Mouse (Mus musculus) embryonic facial prominence, embryonic 15.5 days (tissue): ENCODE results near the gene Ncoa3. TPM values are rescaled to one million over a fixed set of nuclear protein-coding genes. Genes with fewer than 3 reads are reported as not detected.

Source experiments
- ATAC-seq: fragments of 200-750 bp; cut with Nextera tagmentation; 2 replicates; pipeline ENCODE4 v1.8.0; 2017; ENCODE audit warnings: low read depth, moderate TSS enrichment; ENCODE audit not compliant: insufficient number of reproducible peaks, low FRiP score, low TSS enrichment
- H3K27ac ChIP-seq: fragments of 300-500 bp; sonication (generic); replicated peaks from 2 replicates; pipeline ENCODE4 v1.5.1; 2015; ENCODE audit warnings: mild to moderate bottlenecking, inconsistent platforms
- H3K27me3 ChIP-seq: fragments of 300-500 bp; sonication (generic); 2 replicates; pipeline ENCODE4 v1.6.1; 2015; ENCODE audit warnings: inconsistent platforms
- H3K36me3 ChIP-seq: fragments of 300-500 bp; sonication (generic); 2 replicates; pipeline ENCODE4 v1.6.1; 2015; ENCODE audit warnings: mild to moderate bottlenecking, inconsistent platforms
- H3K4me1 ChIP-seq: fragments of 300-500 bp; sonication (generic); 2 replicates; pipeline ENCODE4 v1.6.1; 2015; ENCODE audit warnings: inconsistent platforms
- H3K4me2 ChIP-seq: fragments of 300-500 bp; sonication (generic); replicated peaks from 2 replicates; pipeline ENCODE4 v1.6.1; 2015; ENCODE audit warnings: mild to moderate bottlenecking, inconsistent platforms
- H3K4me3 ChIP-seq: fragments of 300-500 bp; sonication (generic); replicated peaks from 2 replicates; pipeline ENCODE4 v1.5.1; 2015; ENCODE audit warnings: mild to moderate bottlenecking, inconsistent platforms
- H3K9ac ChIP-seq: fragments of 300-500 bp; sonication (generic); 2 replicates; pipeline ENCODE4 v1.6.1; 2015; ENCODE audit warnings: inconsistent platforms
- H3K9me3 ChIP-seq: fragments of 300-500 bp; sonication (generic); replicated peaks from 2 replicates; pipeline ENCODE4 v1.6.1; 2016; ENCODE audit warnings: inconsistent platforms
- WGBS: fragments of 180-500 bp; shearing (Covaris S2); methylation state at CpG from one replicate; pipeline ENCODE4 v1.1.7; 2015; 5-methylcytosine and 5-hydroxymethylcytosine counted together
- polyA plus RNA-seq: library from polyadenylated mRNA; unstranded; fragments of >200 nt; fragmentation: Nextera tagmentation; extraction: Ambion mirVana; gene quantifications from 2 replicates; pipeline ENCODE4 v1.2.1, GENCODE M21; 2015

Gene Ncoa3
- polyA plus RNA-seq, 1 experiment from 2014 or later: 14.7 TPM

DNA sequence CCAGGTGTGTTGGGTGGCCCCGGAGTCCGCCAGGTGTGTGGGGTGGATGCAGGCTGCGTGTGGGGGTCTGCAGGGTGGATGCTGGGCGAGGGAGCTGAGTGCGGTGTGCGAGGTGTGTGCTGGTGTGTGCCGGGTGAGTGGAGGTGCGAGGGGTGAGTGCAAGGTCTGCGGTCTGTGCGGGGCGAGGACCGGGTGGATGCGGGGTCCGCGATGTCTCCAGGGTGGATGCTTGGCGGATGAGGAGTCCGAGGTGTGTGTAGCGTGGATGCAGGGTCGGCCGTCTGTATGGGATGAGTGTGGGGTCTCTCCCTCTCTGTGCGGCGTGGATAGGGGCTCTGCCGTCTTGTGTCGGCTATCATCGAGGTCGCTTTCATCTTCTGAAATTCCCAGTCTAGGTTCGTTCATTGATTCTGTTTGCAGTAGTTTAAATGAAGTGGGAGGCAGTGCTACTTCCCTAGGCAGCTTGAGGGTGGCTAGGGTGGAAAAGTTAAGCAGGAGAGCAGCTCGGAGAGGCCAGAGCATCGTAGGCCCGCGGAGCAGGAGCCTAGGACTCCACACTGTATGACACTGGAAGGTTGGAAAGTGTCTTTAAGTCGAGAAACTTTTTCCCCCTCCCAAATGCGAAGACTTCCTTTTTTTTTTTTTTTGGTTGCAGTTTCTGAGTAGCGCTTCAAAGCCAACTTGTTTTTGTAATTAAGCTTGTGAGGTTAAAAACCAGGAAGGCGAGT is 901 bp downstream of the Ncoa3 start:
- Histone ChIP-seq H3K9me3 (no peaks in the 10 kb centered on the region), H3K36me3 (no peaks in the 10 kb centered on the region), H3K9ac (peak overlapping the region; percentile 93), H3K4me1 (peaks cover 13% of the 10 kb centered on the region), H3K27ac (peak overlapping the region; percentile 88; the same call in 1 of the 2 replicates), H3K4me3 (peak overlapping the region; percentile 97), H3K4me2 (peak overlapping the region; percentile 85), H3K27me3 (no peaks in the 10 kb centered on the region)
- WGBS: 2% methylated on average over 35 of the region's 35 CpGs
- no peak; the same call in 1 of the 2 replicates for ATAC-seq

DNA sequence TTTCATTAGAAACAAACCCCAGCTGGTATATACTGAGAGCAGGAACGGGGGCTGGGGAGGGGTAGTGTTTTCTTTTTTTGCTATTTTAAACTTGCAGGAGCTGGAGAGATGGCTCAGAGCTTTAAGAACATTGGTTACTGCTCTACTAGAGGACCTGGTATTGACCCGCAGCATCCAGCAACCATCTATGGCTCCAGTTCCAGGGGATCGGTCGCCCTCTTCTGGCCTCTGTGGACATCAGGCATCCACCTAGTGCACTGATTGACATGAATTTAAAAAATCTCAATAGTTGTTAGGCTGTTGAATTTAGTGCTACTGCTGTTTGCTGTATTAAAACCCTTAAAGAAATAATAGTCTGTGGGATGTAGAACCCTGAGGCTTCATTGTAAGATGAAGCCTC is 1.9 kb downstream of the Ncoa3 start:
- no peak overlapping the region for H3K27ac ChIP-seq
- no peaks in the 10 kb centered on the region for H3K9me3 ChIP-seq
- peaks cover 23% of the 10 kb centered on the region for H3K4me1 ChIP-seq
- 88% methylated on average over 4 of the region's 4 CpGs for WGBS
- H3K27me3 ChIP-seq: no peaks in the 10 kb centered on the region
- no peak overlapping the region for H3K4me2 ChIP-seq
- H3K4me3 ChIP-seq: no peak overlapping the region
- no peak for ATAC-seq
- H3K36me3 ChIP-seq: no peaks in the 10 kb centered on the region
- no peak overlapping the region for H3K9ac ChIP-seq

- H3K4me2 ChIP-seq: no peak overlapping the region
- 83% methylated on average over 8 of the region's 8 CpGs for WGBS
- no peak overlapping the region for H3K27ac ChIP-seq
- no peaks in the 10 kb centered on the region for H3K9me3 ChIP-seq
- H3K9ac ChIP-seq: no peak overlapping the region
- no peaks in the 10 kb centered on the region for H3K27me3 ChIP-seq
- H3K4me3 ChIP-seq: no peak overlapping the region
- no peaks in the 10 kb centered on the region for H3K36me3 ChIP-seq
- ATAC-seq: no peak
- H3K4me1 ChIP-seq: peaks cover 35% of the 10 kb centered on the region
Measured at GRCm38 (mm10) chr2:165995711-165996110, 3.3 kb downstream of the Ncoa3 start.

DNA sequence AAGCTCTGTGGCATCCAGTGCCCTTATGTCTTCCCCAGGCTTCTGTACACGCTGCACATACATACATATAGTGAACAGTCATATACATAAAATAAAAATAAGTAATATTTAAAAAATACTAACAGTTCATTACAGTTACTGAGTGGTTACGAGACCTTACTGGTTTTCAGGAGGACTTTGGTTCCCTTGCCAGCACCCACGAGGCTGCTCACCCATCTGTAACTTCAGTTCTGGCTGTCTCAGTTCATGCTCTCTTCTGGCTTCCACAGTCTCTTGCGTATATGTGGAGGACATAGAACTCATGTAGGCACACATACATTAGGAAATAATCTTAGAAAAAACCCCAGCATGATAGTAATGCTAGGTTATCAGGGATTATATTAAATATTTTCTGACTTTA is 3.7 kb downstream of the Ncoa3 start:
- no peak for ATAC-seq
- Histone ChIP-seq H3K36me3 (no peaks in the 10 kb centered on the region), H3K27me3 (no peaks in the 10 kb centered on the region), H3K27ac (no peak overlapping the region), H3K4me2 (no peak overlapping the region), H3K9me3 (no peaks in the 10 kb centered on the region), H3K9ac (no peak overlapping the region), H3K4me3 (no peak overlapping the region), H3K4me1 (peaks cover 39% of the 10 kb centered on the region)
- 85% methylated on average over 4 of the region's 4 CpGs for WGBS

GRCm38 (mm10) chr2:165997256-165997967 is 5.0 kb downstream of the Ncoa3 start:
- no peaks in the 10 kb centered on the region for H3K36me3 ChIP-seq
- ATAC-seq: no peak
- H3K27me3 ChIP-seq: no peaks in the 10 kb centered on the region
- no peak overlapping the region for H3K27ac ChIP-seq
- no peak overlapping the region for H3K4me2 ChIP-seq
- H3K4me3 ChIP-seq: no peak overlapping the region
- H3K4me1 ChIP-seq: peaks cover 45% of the 10 kb centered on the region
- H3K9ac ChIP-seq: no peak overlapping the region
- H3K9me3 ChIP-seq: no peaks in the 10 kb centered on the region
- WGBS: 91% methylated on average over 8 of the region's 8 CpGs

DNA sequence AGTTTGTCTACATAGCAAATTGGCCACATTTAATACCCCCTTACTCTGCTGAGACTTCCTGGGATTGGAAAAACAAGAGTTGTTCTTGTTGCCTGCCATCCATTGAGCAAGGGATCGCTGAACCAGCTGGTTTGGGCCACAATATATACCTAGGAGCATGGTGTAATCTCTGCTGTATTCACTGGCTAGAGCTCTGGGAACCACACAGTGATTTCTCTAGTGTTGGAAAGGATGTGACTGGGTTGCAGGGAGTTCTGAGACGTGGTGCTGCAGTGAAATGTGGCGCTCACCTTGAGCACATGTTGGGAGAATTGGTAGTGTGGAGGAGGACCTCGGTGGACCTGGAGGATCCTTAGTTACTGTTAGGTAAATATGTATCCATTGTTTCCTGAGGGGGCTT is 6.5 kb downstream of the Ncoa3 start:
- no peak overlapping the region for H3K27ac ChIP-seq
- no peaks in the 10 kb centered on the region for H3K27me3 ChIP-seq
- WGBS: 33% methylated on average over 4 of the region's 4 CpGs

GRCm38 (mm10) chr2:165999790-166000189 is 7.4 kb downstream of the Ncoa3 start:
- Histone ChIP-seq H3K36me3 (no peaks in the 10 kb centered on the region), H3K4me2 (no peak overlapping the region), H3K27ac (no peak overlapping the region), H3K9ac (no peak overlapping the region), H3K9me3 (no peaks in the 10 kb centered on the region), H3K27me3 (no peaks in the 10 kb centered on the region), H3K4me3 (no peak overlapping the region), H3K4me1 (peaks cover 34% of the 10 kb centered on the region)
- 12% methylated on average over 5 of the region's 5 CpGs for WGBS
- no peak for ATAC-seq

More for the DNA sequence above, 6.5 kb downstream of the Ncoa3 start:
- no peak overlapping the region for H3K4me3 ChIP-seq
- no peak for ATAC-seq
- peaks cover 38% of the 10 kb centered on the region for H3K4me1 ChIP-seq
- H3K4me2 ChIP-seq: no peak overlapping the region
- no peak overlapping the region for H3K9ac ChIP-seq
- H3K36me3 ChIP-seq: no peaks in the 10 kb centered on the region
- no peaks in the 10 kb centered on the region for H3K9me3 ChIP-seq

DNA sequence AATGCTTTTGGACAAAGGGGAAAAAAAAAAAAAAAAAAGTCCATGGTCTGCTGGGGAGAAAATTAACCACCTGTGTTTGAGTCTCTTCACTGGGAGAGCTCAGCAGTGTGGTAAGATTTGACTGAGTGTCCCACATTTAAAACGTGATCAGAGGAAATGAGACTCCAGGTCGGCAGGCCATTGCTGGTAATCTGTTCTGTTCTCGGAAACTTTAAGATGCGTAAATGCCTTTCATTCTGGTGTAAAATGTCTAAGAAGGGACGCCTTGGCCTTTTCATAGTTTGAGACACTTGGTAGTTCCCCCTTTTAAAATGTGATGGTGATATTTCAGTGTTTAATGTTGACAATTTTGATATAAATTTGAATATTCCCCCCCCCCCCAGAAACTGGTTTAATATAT is 7.8 kb downstream of the Ncoa3 start:
- no peak overlapping the region for H3K4me3 ChIP-seq
- H3K27ac ChIP-seq: no peak overlapping the region
- no peaks in the 10 kb centered on the region for H3K27me3 ChIP-seq
- 25% methylated on average over 5 of the region's 5 CpGs for WGBS
- H3K9ac ChIP-seq: no peak overlapping the region
- H3K4me2 ChIP-seq: no peak overlapping the region
- no peak for ATAC-seq
- no peaks in the 10 kb centered on the region for H3K9me3 ChIP-seq
- H3K4me1 ChIP-seq: peaks cover 34% of the 10 kb centered on the region
- no peaks in the 10 kb centered on the region for H3K36me3 ChIP-seq

DNA sequence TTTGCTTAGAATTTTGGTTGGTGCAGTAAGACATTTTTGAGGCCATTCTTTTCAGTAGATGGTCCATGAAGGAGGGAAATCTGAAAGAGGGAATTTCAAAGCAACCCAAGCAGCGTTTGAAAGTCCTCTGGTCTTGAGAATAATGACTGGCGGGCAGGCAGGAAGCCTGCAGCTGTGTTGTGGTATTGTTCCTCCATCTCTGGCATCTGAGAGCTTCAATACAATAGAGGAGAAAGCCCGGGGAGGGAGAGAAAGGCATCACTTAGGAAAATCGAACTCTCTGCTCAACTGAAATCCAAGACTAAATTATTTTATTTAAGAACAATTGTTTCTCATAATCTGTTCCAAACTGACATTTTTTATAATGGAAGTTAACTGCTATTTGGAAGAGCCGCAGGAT is 8.3 kb downstream of the Ncoa3 start:
- peaks cover 34% of the 10 kb centered on the region for H3K4me1 ChIP-seq
- no peaks in the 10 kb centered on the region for H3K9me3 ChIP-seq
- no peaks in the 10 kb centered on the region for H3K27me3 ChIP-seq
- WGBS: 17% methylated on average over 5 of the region's 5 CpGs
- no peak overlapping the region for H3K4me2 ChIP-seq
- no peaks in the 10 kb centered on the region for H3K36me3 ChIP-seq
- peak overlapping the region; percentile 29 for H3K27ac ChIP-seq
- H3K9ac ChIP-seq: no peak overlapping the region
- H3K4me3 ChIP-seq: no peak overlapping the region
- no peak for ATAC-seq

DNA sequence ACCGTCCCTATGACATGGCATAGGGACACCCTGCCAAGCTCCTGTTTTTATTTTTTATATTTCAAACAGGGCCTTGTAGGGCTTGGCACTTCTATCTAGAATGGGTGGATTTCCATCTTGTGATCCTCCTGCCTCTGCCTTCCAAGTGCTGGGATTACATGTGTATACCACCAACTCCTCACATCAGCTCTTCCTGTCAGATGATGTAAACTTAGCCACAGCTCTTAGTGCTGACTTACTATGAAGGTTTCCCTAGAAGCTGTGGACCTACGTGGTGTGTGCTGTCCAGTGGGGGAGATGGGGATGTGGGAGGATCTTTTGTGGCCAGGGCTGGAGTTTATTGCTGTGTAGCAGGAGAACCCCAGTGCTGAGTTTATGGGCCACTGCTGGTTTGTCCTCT is 8.9 kb downstream of the Ncoa3 start:
- H3K4me2 ChIP-seq: no peak overlapping the region
- ATAC-seq: no peak
- peak overlapping the region; percentile 29; the same call in 1 of the 2 replicates for H3K27ac ChIP-seq
- peaks cover 34% of the 10 kb centered on the region for H3K4me1 ChIP-seq
- H3K36me3 ChIP-seq: no peaks in the 10 kb centered on the region
- H3K4me3 ChIP-seq: no peak overlapping the region
- no peaks in the 10 kb centered on the region for H3K9me3 ChIP-seq
- H3K9ac ChIP-seq: no peak overlapping the region
- WGBS: 73% methylated on average over 2 of the region's 2 CpGs
- no peaks in the 10 kb centered on the region for H3K27me3 ChIP-seq

GRCm38 (mm10) chr2:166001768-166002167 is 9.3 kb downstream of the Ncoa3 start:
- Histone ChIP-seq H3K27me3 (no peaks in the 10 kb centered on the region), H3K4me1 (peaks cover 34% of the 10 kb centered on the region), H3K9me3 (no peaks in the 10 kb centered on the region), H3K36me3 (no peaks in the 10 kb centered on the region), H3K27ac (peak overlapping the region; percentile 29; the same call in 1 of the 2 replicates), H3K4me2 (no peak overlapping the region), H3K9ac (no peak overlapping the region), H3K4me3 (no peak overlapping the region)
- WGBS: 61% methylated on average over 2 of the region's 2 CpGs
- ATAC-seq: no peak
